Mouse (Mus musculus): ENCODE measurements around the gene Prmt2.

DNA sequence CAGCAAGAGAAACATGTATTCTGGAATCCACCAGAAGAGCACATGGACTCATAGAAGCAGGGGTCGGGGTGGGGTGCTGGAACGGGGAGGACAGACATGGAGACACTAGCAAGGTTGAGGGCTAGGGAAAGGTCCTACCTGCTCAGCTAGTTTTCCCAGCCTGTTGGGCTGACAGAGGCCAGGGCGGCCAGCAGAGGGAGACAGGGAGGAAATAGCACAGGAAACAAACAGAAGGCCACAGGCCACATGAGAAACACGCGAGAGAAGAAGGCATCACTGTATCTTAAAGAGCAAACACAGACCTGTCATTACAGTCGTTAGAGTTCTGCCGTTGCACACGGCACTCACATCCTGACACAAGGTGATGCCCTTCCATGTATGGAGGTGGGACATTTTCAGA, 33.6 kb upstream of the Prmt2 start:
- TF ChIP-seq CTCF (IDR thresholded peaks at IDR 0.05), result peak; percentile 81
- TF ChIP-seq EP300 (IDR thresholded peaks at IDR 0.05), result no peak
